Mouse (Mus musculus): Measurements from ENCODE around the gene Spaca9. TPM values are rescaled to one million over a fixed set of nuclear protein-coding genes. Genes with fewer than 3 reads are reported as not detected.

Gene Spaca9
- total RNA-seq, 4 experiments from 2014 or later = 1.0 to 1.6 TPM; not detected in 2

- DNase-seq (ENCODE audit: low spot score in 2 of 2) = no peak
Measured at GRCm38 (mm10) chr2:28665818-28666217, 33.7 kb downstream of the Spaca9 start.

GRCm38 (mm10) chr2:28662891-28663290 is 36.6 kb downstream of the Spaca9 start:
- no peak for DNase-seq (ENCODE audit: low spot score in 2 of 2)

GRCm38 (mm10) chr2:28656216-28656615 is 43.3 kb downstream of the Spaca9 start:
- DNase-seq (ENCODE audit: low spot score in 2 of 2) = no peak

- DNase-seq (ENCODE audit: low spot score in 2 of 2) = no peak
Measured at GRCm38 (mm10) chr2:28654295-28654694, 45.2 kb downstream of the Spaca9 start.

- no peak for DNase-seq (ENCODE audit: low spot score in 2 of 2)
Measured at GRCm38 (mm10) chr2:28653351-28653750, 46.2 kb downstream of the Spaca9 start.

GRCm38 (mm10) chr2:28650526-28650925 is 49.0 kb downstream of the Spaca9 start:
- DNase-seq (ENCODE audit: low spot score in 2 of 2) = no peak

GRCm38 (mm10) chr2:28643081-28643480 is 56.4 kb downstream of the Spaca9 start:
- no peak for DNase-seq (ENCODE audit: low spot score in 2 of 2)

Small RNA genes lying within 50 kb of the gene (microRNA-seq; reads per million reads assigned to microRNA genes)
- 0.25 to 1.9 reads per million in 2 experiments for gene Mir3088

Other genes starting within 250 kb of the Spaca9 start
- gene 1700007K13Rik, start 233.4 kb downstream of the Spaca9 start, total RNA-seq (2022) = 1 to 10 TPM; 3.5 to 7.4 (median 4.8) TPM
- 10 to 100 TPM; 36.4 to 40.2 (median 37.6) TPM for gene Mrps2, start 231.7 kb downstream of the Spaca9 start, total RNA-seq (2022)
- 1 to 10 TPM; 2.1 to 6.6 (median 3.4) TPM for gene Gbgt1, start 202.8 kb downstream of the Spaca9 start, total RNA-seq (2022)
- gene Gm10134, start 193.6 kb downstream of the Spaca9 start, total RNA-seq (2022) = 1 to 10 TPM in 3 of 4 experiments, not detected in 1; 1.5 to 4.1 (median 1.7) TPM
- 100 to 1,000 TPM; 105 to 142 (median 118) TPM for gene Ralgds, start 186.6 kb downstream of the Spaca9 start, total RNA-seq (2022)
- gene Cel, start 136.3 kb downstream of the Spaca9 start, total RNA-seq (2022) = not detected
- 10 to 100 TPM; 18.6 to 21.2 (median 19.5) TPM for gene Gtf3c5, start 116.0 kb downstream of the Spaca9 start, total RNA-seq (2022)
- not detected for gene Gfi1b, start 77.7 kb downstream of the Spaca9 start, total RNA-seq (2022)
- gene Tsc1, start 58.5 kb downstream of the Spaca9 start, total RNA-seq (2022) = 10 to 100 TPM; 42.0 to 55.4 (median 49.8) TPM
- 1 to 10 TPM in 3 of 4 experiments, under 1 TPM in 1; 0.82 to 2.4 (median 1.8) TPM for gene Ak8, start 437 bp upstream of the Spaca9 start, total RNA-seq (2022)
- 10 to 100 TPM; 31.6 to 35.1 (median 32.8) TPM for gene Gtf3c4, start 140.6 kb upstream of the Spaca9 start, total RNA-seq (2022)
- 10 to 100 TPM in 2 of 4 experiments, 1 to 10 TPM in 2; 6.0 to 13.3 (median 11.1) TPM for gene Ddx31, start 140.7 kb upstream of the Spaca9 start, total RNA-seq (2022)
- not detected for gene Barhl1, start 216.9 kb upstream of the Spaca9 start, total RNA-seq (2022)